Mouse (Mus musculus) testis, adult 2 months (tissue): ENCODE measurements at regions not wholly inside any gene's neighbourhood (a gene's known extent, or its start where the extent isn't known, plus 50 kb on each side); places are given as distances from the start of the nearest gene placed in this dataset.
"Not testable (repeated sequence)": the region's sequence is repeated elsewhere in the genome, so short reads cannot be mapped to it uniquely, and the experiment has no call there.

ENCODE experiments used
- H3K27ac ChIP-seq: fragments of 200-500 bp; 2 replicates; pipeline ENCODE4 v1.5.1; 2012; ENCODE audit warnings: low read depth, low read length; ENCODE audit not compliant: control insufficient read depth, insufficient read depth
- H3K27me3 ChIP-seq: fragments of 200-500 bp; 2 replicates; pipeline ENCODE4 v1.6.1; 2012; ENCODE audit warnings: mild to moderate bottlenecking, low read length, moderate library complexity; ENCODE audit not compliant: control insufficient read depth, insufficient read depth
- H3K36me3 ChIP-seq: fragments of 200-500 bp; 2 replicates; pipeline ENCODE4 v1.6.1; 2012; ENCODE audit warnings: mild to moderate bottlenecking, low read length; ENCODE audit not compliant: control insufficient read depth, insufficient read depth
- H3K4me1 ChIP-seq: fragments of 200-500 bp; 2 replicates; pipeline ENCODE4 v1.6.1; 2012; ENCODE audit warnings: low read length; ENCODE audit not compliant: control insufficient read depth, insufficient read depth
- H3K4me3 ChIP-seq: fragments of 200-500 bp; 2 replicates; pipeline ENCODE4 v1.5.1; 2012; ENCODE audit warnings: low read depth, mild to moderate bottlenecking, low read length, moderate library complexity, mixed read lengths; ENCODE audit not compliant: control insufficient read depth
- CTCF ChIP-seq: fragments of 200-500 bp; IDR thresholded peaks from 2 replicates; pipeline ENCODE4 v1.5.1; 2012; ENCODE audit warnings: low read depth, mild to moderate bottlenecking, inconsistent platforms, low read length, moderate library complexity; ENCODE audit not compliant: control insufficient read depth, insufficient read depth, insufficient replicate concordance

- not testable (repeated sequence) for H3K27ac ChIP-seq, H3K4me3 ChIP-seq, H3K27me3 ChIP-seq, H3K36me3 ChIP-seq, H3K4me1 ChIP-seq
These were observed 172.5 kb upstream of the Zfp808 start for GRCm38 (mm10) chr13:61957197-61957596.

GRCm38 (mm10) chr13:61978856-61979255, 150.8 kb upstream of the Zfp808 start:
- H3K27ac ChIP-seq, H3K27me3 ChIP-seq, H3K4me3 ChIP-seq, H3K4me1 ChIP-seq, H3K36me3 ChIP-seq: not testable (repeated sequence)

GRCm38 (mm10) chr13:61996519-61996918, 133.2 kb upstream of the Zfp808 start:
- H3K27me3 ChIP-seq, H3K36me3 ChIP-seq, H3K27ac ChIP-seq, H3K4me3 ChIP-seq, H3K4me1 ChIP-seq: not testable (repeated sequence)

GRCm38 (mm10) chr13:61998803-61999202, 130.9 kb upstream of the Zfp808 start:
- TF ChIP-seq CTCF: peak; percentile 17; the same call in 1 of the 2 replicates
- H3K4me1 ChIP-seq, H3K36me3 ChIP-seq, H3K4me3 ChIP-seq, H3K27me3 ChIP-seq, H3K27ac ChIP-seq: not testable (repeated sequence)

GRCm38 (mm10) chr13:62007321-62007720, 122.4 kb upstream of the Zfp808 start:
- H3K27ac ChIP-seq, H3K27me3 ChIP-seq, H3K4me1 ChIP-seq, H3K36me3 ChIP-seq, H3K4me3 ChIP-seq: not testable (repeated sequence)

GRCm38 (mm10) chr13:62015424-62016167, 114.1 kb upstream of the Zfp808 start:
- H3K27me3 ChIP-seq, H3K4me1 ChIP-seq, H3K36me3 ChIP-seq: not testable (repeated sequence)
- Histone ChIP-seq H3K4me3 (peak overlapping the region; percentile 97), H3K27ac (peak overlapping the region; percentile 85)

GRCm38 (mm10) chr13:62016168-62016502, 113.6 kb upstream of the Zfp808 start:
- H3K27me3 ChIP-seq, H3K4me1 ChIP-seq, H3K36me3 ChIP-seq: not testable (repeated sequence)
- Histone ChIP-seq H3K27ac (peak overlapping the region; percentile 85), H3K4me3 (peak overlapping the region; percentile 97)

- H3K27ac ChIP-seq, H3K4me3 ChIP-seq, H3K4me1 ChIP-seq, H3K36me3 ChIP-seq, H3K27me3 ChIP-seq: not testable (repeated sequence)
These were observed 92.0 kb upstream of the Zfp808 start for GRCm38 (mm10) chr13:62037646-62038045.

GRCm38 (mm10) chr13:62077951-62078671, 51.6 kb upstream of the Zfp808 start:
- H3K36me3 ChIP-seq, H3K4me1 ChIP-seq, H3K27me3 ChIP-seq, H3K27ac ChIP-seq, H3K4me3 ChIP-seq: not testable (repeated sequence)

GRCm38 (mm10) chr13:62078893-62079292, 50.8 kb upstream of the Zfp808 start:
- H3K36me3 ChIP-seq, H3K4me1 ChIP-seq, H3K4me3 ChIP-seq, H3K27ac ChIP-seq, H3K27me3 ChIP-seq: not testable (repeated sequence)
